Mouse (Mus musculus) CH12.LX (cell line): ENCODE measurements at regions not wholly inside any gene's neighbourhood (a gene's known extent, or its start where the extent isn't known, plus 50 kb on each side); places are given as distances from the start of the nearest gene placed in this dataset.

Experiments used
- DNase-seq: peaks from one replicate; pipeline ENCODE4 v3.0.0-alpha.2; 2013; ENCODE audit errors: extremely low read depth
- H3K27ac ChIP-seq: 2 replicates; pipeline ENCODE4 v1.5.1; 2012; ENCODE audit warnings: low read depth, mild to moderate bottlenecking, control low read depth, moderate library complexity; ENCODE audit not compliant: insufficient read depth
- H3K27me3 ChIP-seq: replicated peaks from 2 replicates; pipeline ENCODE3; 2012; ENCODE audit warnings: inconsistent platforms
- H3K36me3 ChIP-seq, 2 experiments: replicated peaks in 1 of 2; 2 replicates each; pipeline versions ENCODE3 to v1.6.1; 2012; ENCODE audit warnings: inconsistent platforms in 1 of 2, low read length in 1 of 2, mild to moderate bottlenecking in 1 of 2, mixed read lengths in 1 of 2, moderate library complexity in 1 of 2; ENCODE audit not compliant: control insufficient read depth in 1 of 2, insufficient read depth in 1 of 2
- H3K4me1 ChIP-seq, 2 experiments: 2 replicates each; pipeline ENCODE4 v1.6.1; 2012; ENCODE audit warnings: inconsistent platforms in 1 of 2, moderate library complexity in 1 of 2; ENCODE audit not compliant: insufficient read depth in 2 of 2, control insufficient read depth in 1 of 2
- H3K4me2 ChIP-seq: 2 replicates; pipeline ENCODE4 v1.6.1; 2012; ENCODE audit warnings: low read depth, mild to moderate bottlenecking, control low read depth; ENCODE audit not compliant: poor library complexity, insufficient read depth, severe bottlenecking
- H3K4me3 ChIP-seq, 3 experiments: fragments of 150-350 bp in 1 of 3; sonication (generic) in 1 of 3; replicated peaks in 1 of 3; 2 replicates each; pipeline versions ENCODE3 to v1.5.1; 2011 to 2012; ENCODE audit warnings: low read depth in 2 of 3, low read length in 2 of 3, mild to moderate bottlenecking in 2 of 3, moderate library complexity in 2 of 3, control low read depth in 1 of 3, improper control_type of control experiment in 1 of 3, inconsistent platforms in 1 of 3, mixed read lengths in 1 of 3; ENCODE audit not compliant: poor library complexity in 1 of 3
- H3K79me2 ChIP-seq: replicated peaks from 2 replicates; pipeline ENCODE4 v1.6.1; 2012; ENCODE audit warnings: mild to moderate bottlenecking, moderate library complexity; ENCODE audit not compliant: control insufficient read depth, poor library complexity, insufficient read depth, severe bottlenecking; ENCODE audit errors: extremely low read depth
- H3K9ac ChIP-seq: 2 replicates; pipeline ENCODE4 v1.6.1; 2012; ENCODE audit warnings: low read depth, mild to moderate bottlenecking, control low read depth, moderate library complexity; ENCODE audit not compliant: insufficient read depth
- H3K9me3 ChIP-seq: replicated peaks from 2 replicates; pipeline ENCODE3; 2012; ENCODE audit warnings: low read length, inconsistent platforms, mixed read lengths
- BHLHE40 ChIP-seq: IDR thresholded peaks from 2 replicates; pipeline ENCODE4 v1.6.1; 2011; ENCODE audit warnings: mild to moderate bottlenecking, low read depth, low read length, improper control_type of control experiment
- CHD1 ChIP-seq: IDR thresholded peaks from 2 replicates; pipeline ENCODE4 v1.6.1; 2012; ENCODE audit warnings: low read depth, low read length, improper control_type of control experiment, inconsistent platforms
- EP300 ChIP-seq: IDR thresholded peaks from 2 replicates; pipeline ENCODE4 v1.6.1; 2011; ENCODE audit warnings: low read length, improper control_type of control experiment
- HCFC1 ChIP-seq: IDR thresholded peaks from 2 replicates; pipeline ENCODE4 v1.6.1; 2012; ENCODE audit warnings: low read depth, mild to moderate bottlenecking, inconsistent platforms, low read length, improper control_type of control experiment
- IRF4 ChIP-seq: IDR thresholded peaks from 2 replicates; pipeline ENCODE4 v1.6.1; 2014; ENCODE audit warnings: low read depth, mild to moderate bottlenecking, inconsistent platforms, low read length, improper control_type of control experiment
- MAFK ChIP-seq: IDR thresholded peaks from 2 replicates; pipeline ENCODE4 v1.6.1; 2011; ENCODE audit warnings: low read length, improper control_type of control experiment; ENCODE audit not compliant: insufficient replicate concordance
- MAX ChIP-seq: IDR thresholded peaks from 2 replicates; pipeline ENCODE4 v1.6.1; 2011; ENCODE audit warnings: low read length, improper control_type of control experiment
- MEF2A ChIP-seq: IDR thresholded peaks from 2 replicates; pipeline ENCODE4 v1.6.1; 2014; ENCODE audit warnings: low read depth, mild to moderate bottlenecking, inconsistent platforms, low read length, improper control_type of control experiment, borderline replicate concordance
- NRF1 ChIP-seq: IDR thresholded peaks from 2 replicates; pipeline ENCODE4 v1.6.1; 2014; ENCODE audit warnings: low read depth, mild to moderate bottlenecking, inconsistent platforms, low read length, improper control_type of control experiment, moderate library complexity
- POLR2AphosphoS2 ChIP-seq: IDR thresholded peaks from 2 replicates; pipeline ENCODE4 v1.6.1; 2011; ENCODE audit warnings: low read depth, low read length, improper control_type of control experiment
- RAD21 ChIP-seq: IDR thresholded peaks from 2 replicates; pipeline ENCODE4 v1.6.1; 2011; ENCODE audit warnings: low read depth, mild to moderate bottlenecking, low read length, improper control_type of control experiment, moderate library complexity
- RCOR1 ChIP-seq: conservative IDR thresholded peaks from 2 replicates; pipeline ENCODE4 v1.6.1; 2012; ENCODE audit warnings: low read depth, mild to moderate bottlenecking, inconsistent platforms, low read length, improper control_type of control experiment
- SMC3 ChIP-seq: IDR thresholded peaks from 2 replicates; pipeline ENCODE4 v1.6.1; 2011; ENCODE audit warnings: low read depth, low read length, improper control_type of control experiment
- USF1 ChIP-seq: IDR thresholded peaks from 2 replicates; pipeline ENCODE4 v1.6.1; 2014; ENCODE audit warnings: low read depth, mild to moderate bottlenecking, inconsistent platforms, low read length, improper control_type of control experiment
- USF2 ChIP-seq: conservative IDR thresholded peaks from 2 replicates; pipeline ENCODE4 v1.6.1; 2011; ENCODE audit warnings: low read depth, low read length, improper control_type of control experiment
- ZMIZ1 ChIP-seq: IDR thresholded peaks from 2 replicates; pipeline ENCODE4 v1.6.1; 2012; ENCODE audit warnings: low read depth, mild to moderate bottlenecking, inconsistent platforms, low read length, improper control_type of control experiment
- dilution Hi-C: fragments of 300-500 bp; cut with MboI; formaldehyde crosslinking; loops from 2 replicates; pipeline ENCODE4 v1.14.3; 2020; ENCODE audit warnings: low sequenced_read_pairs; ENCODE audit not compliant: extremely low pct_unique_long_range_greater_than_20kb, extremely low pct_ligation_motif_present
- in situ Hi-C: fragments of 300-500 bp; cut with MboI; formaldehyde crosslinking; loops from 3 replicates; pipeline ENCODE4 v1.14.3; 2019; ENCODE audit warnings: low sequenced_read_pairs, low pct_ligation_motif_present, low pct_unique_long_range_greater_than_20kb, mixed read lengths

DNA sequence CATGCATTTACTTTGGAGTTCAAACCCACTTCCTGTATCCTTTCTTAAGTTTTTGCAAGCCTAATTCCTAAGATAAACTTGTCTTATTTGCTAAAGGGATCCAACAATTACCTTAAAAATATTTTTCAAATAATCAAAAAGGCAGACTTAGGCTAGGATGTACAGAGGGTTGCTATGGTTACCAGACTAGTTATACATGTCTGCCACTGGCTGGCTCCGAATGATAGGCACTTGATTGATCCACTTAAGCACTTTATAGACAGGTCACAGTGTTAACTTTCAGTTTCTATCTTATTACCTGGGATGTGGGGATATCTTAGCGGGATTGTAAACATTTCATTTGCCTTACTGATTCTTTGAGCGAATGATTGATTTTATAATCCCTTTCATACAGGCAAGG lies 346.6 kb downstream of the Zfp619 start:
- in situ Hi-C loops (no loop called here), dilution Hi-C loops (no loop called here)
- Histone ChIP-seq H3K27ac (no peak overlapping the region), H3K27me3 (no peaks in the 10 kb centered on the region), H3K4me2 (no peak overlapping the region), H3K79me2 (no peaks in the 10 kb centered on the region), H3K9ac (no peak overlapping the region), H3K4me1 (peaks cover 0 to 24% of the 10 kb centered on the region in 2 experiments; a peak in 2 of 4 replicates), H3K36me3 (no peaks in the 10 kb centered on the region), H3K9me3 (no peaks in the 10 kb centered on the region), H3K4me3 (no peak overlapping the region)
- DNase-seq = no peak
- TF ChIP-seq MAFK (no peak), RAD21 (no peak), EP300 (no peak), USF2 (no peak)

GRCm38 (mm10) chr7:39864781-39865180 lies 347.2 kb downstream of the Zfp619 start:
- dilution Hi-C loops = no loop called here
- Histone ChIP-seq H3K9ac (no peak overlapping the region), H3K27me3 (no peaks in the 10 kb centered on the region), H3K4me3 (no peak overlapping the region), H3K27ac (no peak overlapping the region), H3K36me3 (no peaks in the 10 kb centered on the region), H3K4me2 (no peak overlapping the region), H3K4me1 (peaks cover 0 to 24% of the 10 kb centered on the region in 2 experiments; a peak in 2 of 4 replicates), H3K79me2 (no peaks in the 10 kb centered on the region), H3K9me3 (no peaks in the 10 kb centered on the region)
- no peak for TF ChIP-seq POLR2AphosphoS2
- TF ChIP-seq SMC3 = no peak
- TF ChIP-seq ZMIZ1 = no peak
- no peak for TF ChIP-seq BHLHE40
- no peak for TF ChIP-seq CHD1
- TF ChIP-seq USF1 = no peak
- no peak for TF ChIP-seq HCFC1
- no peak for TF ChIP-seq RAD21
- TF ChIP-seq RCOR1 = no peak
- TF ChIP-seq NRF1 = no peak
- no peak for TF ChIP-seq MAX
- no peak for TF ChIP-seq MEF2A
- no peak for TF ChIP-seq IRF4
- TF ChIP-seq MAFK = no peak
- TF ChIP-seq EP300 = no peak
- no peak for DNase-seq
- in situ Hi-C loops = no loop called here
